Mouse (Mus musculus) mesoderm, embryonic 11.5 days (tissue): ENCODE measurements at regions not wholly inside any gene's neighbourhood (a gene's known extent, or its start where the extent isn't known, plus 50 kb on each side); places are given as distances from the start of the nearest gene placed in this dataset.

Source experiments
- DNase-seq: peaks from one replicate; pipeline ENCODE4 v3.0.0-alpha.2; 2012; ENCODE audit warnings: low read depth, low spot score

DNA sequence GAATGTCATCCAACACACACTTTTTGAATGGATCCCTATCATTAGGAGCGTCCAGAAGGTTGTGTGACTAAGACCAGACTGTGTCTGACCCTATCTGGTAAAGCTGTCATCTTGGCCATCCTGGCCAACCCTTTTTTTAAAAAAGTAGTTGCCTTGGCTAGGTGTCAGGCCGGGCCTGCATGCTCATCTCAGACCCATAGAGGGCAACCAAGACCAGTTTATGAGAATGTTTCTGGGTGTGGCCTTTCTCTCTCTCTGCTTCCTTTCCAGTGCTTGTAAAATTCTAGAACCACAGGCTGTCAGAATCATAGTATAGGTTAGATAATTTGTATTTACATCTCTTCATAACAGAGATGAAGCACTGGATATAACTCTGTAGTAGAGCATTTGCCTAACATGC is 62.8 kb upstream of the Las1l start:
- peak; percentile 18 for DNase-seq

DNA sequence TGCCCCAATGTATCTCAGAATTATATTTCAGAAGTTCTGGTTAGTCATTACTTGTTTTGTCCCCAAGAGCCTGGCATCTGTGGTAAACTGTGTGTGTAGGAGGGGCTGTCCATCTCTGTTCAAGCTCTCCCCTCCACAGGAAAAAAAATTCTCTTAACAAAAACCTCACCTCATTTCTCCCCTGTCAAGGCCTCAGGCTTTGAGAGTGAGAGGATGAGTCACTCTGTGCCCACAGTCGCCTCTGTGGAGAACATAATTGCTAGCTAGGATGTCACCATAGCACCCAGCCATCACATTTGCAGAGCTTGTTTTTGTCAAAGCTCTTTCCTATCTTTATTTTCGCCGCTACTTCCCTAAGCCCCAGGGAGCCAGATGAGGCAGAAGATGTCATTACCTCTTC is 63.6 kb upstream of the Las1l start:
- no peak for DNase-seq

DNA sequence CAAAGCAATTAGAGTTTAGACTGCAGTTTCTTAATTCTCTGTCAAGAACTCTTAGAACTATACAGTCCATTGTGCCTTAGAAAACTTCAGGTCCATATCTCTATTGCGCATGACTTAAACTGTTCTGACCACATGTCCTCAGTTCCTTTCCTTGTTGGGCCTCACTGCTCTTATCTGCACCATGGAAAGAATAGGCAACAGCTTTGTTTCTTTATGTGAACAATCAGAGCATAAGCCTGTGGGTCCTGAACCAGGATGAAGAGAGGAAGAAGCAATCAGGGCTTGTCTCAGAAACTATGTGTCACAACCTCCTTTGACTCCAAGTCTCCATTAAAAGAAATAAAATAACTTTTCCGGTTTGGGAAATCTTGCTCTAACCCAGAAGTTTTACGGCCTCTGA is 68.6 kb upstream of the Las1l start:
- DNase-seq: no peak

DNA sequence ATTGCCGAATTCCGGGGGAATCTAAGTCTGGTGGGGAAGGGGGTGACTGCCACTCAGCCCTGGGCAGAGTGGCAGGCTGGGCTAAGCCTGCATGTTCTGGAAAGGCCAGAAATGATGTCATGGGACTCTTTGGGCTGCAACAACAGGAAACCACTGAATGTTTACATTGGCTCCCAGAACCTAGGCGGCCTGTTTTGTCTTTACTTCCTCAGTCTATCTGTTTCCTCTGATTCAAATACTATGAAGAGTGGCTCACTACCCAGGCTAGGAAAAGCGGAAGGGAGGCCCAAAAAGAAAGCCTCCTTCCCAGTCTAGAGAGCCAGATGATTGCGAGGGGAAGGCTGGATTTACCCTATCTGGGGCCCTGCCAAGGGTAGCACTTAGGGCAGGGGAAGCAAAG is 69.1 kb upstream of the Las1l start:
- DNase-seq: no peak

DNA sequence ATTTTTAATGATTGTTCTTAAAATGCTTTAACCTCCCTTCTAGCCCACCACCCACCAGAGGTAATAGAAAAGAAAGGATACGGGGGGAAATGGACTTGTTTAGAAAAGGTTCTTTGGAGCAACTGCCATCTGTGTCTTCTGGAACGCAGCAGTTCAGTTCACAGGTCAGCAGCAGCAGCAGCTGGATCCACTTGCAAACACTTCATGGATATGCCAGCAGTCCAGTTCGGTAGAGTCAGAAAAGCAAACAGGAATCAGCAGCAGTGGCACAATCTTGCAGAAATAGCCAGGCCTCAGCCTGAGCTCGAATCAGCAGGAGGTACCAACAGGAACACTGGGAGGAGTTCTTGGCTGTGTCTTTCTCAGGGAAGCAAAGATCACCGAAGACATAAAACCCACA is 64.3 kb upstream of the Msn start:
- DNase-seq: no peak

DNA sequence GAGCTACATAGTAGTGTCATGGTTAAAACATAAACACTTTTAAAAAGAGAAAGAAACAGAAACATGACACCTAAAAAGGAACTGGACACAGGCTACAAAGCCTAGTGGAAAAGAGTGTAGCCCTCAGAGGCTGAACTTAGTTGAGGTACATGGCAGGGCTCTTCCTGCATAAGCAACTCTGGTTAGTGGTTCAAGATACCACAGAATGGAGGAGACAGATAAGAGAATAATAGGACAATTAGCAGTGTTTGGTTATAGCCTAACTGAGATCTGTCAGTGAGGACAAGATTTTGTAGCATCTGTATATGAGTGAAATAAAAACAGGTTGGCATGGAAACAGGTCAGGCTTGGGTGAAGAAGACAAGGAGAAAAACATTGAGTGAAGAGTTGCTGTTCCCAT is 60.5 kb upstream of the Msn start:
- DNase-seq: no peak

DNA sequence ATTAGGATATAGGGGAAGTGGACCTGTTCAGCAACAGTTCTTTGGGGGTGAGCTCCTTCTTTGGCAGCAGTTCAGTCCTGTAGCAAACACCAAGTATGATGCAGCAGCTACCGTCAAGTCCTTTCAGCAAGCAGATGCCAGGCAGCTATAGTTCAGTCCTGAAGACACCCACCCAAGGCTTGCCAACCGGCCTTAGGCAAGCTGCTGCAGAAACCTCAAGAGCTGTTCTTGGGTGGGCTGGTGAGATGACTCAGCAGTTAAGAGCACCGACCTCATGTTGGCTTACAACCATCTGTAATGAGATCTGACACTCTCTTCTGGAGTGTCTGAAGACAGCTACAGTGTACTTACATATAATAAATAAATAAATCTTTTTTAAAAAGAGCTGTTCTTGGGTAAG is 53.6 kb upstream of the Msn start:
- no peak for DNase-seq
